Mouse (Mus musculus) right cerebral cortex, adult 2 months (tissue): ENCODE data around the gene Adam22.
"Not testable (repeated sequence)": the region's sequence is repeated elsewhere in the genome, so short reads cannot be mapped to it uniquely, and the experiment has no call there.

Experiments
- DNase-seq, 2 experiments: peaks; one replicate each; pipeline ENCODE4 v3.0.0; 2021 to 2022; ENCODE audit warnings: low spot score in 2 of 2

The Adam22 gene

DNA sequence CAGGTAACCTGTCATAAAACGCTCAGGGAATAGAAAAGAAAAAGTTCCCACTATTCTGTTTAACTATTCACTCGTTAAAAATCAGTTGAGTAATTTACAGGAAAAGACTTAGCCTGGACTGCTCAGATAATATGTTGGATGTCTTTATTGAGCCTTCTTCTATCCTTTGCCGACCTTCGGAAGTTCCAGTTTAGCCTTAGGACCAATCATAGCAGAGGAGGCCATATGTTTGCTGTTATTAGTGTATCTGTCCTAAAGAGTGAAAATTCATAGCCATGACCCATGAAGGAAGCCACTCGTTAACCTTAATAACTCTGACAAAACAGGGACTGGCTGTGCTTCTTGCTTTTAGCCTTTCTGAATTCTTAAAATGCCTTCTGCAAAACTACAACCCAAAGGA is 41.3 kb downstream of the Adam22 start:
- no peak for DNase-seq

DNA sequence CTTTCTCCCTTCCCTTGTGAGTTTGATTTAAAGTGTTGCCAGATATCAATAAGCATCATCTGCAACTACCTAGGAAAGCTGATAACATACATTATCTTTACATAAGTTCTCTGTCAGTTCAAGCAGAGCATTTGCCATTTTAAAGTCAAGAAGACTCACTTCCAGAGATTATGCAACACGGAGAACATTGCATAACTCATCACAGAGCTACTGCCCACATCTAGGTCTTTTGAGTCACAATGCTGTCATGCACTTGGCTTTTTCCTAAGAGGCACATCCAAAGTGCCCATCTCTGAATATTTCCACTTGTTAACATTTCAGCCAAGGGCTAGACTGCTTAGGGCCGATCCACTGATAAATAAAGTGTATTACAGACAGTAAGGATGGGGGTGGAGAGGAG is 55.6 kb downstream of the Adam22 start:
- DNase-seq: peak in 1 of 2 experiments; percentile 32

DNA sequence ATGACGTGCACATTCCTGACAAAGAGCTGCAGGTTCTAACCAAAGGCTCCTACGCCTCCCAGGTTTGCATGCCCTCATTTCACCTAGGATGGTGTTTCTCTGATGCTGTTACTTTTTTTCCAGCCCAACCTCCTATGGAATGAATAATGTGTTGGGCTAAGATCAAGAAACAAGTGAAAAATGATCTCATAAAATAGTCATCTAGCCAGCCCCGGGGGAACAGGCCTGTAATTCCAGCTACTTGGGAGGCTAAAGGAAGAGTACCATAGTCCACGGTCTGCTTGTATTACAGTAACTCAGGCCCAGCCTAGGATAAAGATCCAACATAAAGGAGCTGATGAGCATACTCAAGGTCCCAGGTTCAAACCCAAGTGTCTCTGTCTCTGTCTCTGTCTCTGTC is 57.1 kb downstream of the Adam22 start:
- DNase-seq: no peak

- DNase-seq: no peak
Observed at GRCm38 (mm10) chr5:8297719-8298419, 70.1 kb downstream of the Adam22 start.

DNA sequence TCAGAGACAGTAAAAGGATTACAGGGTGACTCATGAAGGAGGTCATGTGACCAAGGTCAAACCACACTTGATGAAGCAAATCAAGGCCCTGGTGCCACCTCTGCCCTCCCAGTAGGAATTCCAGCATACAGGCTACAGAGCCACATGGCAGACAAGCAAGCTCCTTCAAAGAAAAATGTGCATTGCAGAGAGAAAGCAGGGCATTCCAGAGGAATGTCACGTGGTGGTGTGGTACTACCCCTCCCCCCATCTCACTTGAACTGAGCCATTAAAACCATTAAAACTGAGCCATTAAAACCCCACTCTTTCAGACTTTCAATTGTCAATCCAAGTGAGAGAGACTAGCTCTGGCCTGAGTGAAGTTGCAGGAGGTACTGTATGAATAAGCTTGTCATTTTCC is 74.7 kb downstream of the Adam22 start:
- no peak for DNase-seq

DNA sequence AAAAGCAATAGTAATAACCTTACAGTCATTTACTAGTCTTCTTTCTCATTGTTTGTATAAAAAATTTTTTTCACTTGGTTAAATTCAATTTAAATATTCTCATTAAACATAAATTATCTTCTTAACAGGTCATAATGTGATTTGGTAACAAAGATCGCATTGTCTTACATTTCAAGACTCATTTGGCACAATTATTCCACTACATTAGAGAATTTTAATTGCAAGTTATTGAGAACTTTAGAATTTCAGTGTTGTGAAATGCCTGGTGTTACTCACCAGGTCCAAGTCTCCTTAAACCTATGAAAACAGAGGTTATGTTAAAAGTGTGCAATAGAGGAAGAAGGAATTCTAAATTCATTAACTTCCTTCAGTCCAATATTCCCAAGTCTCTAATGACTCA is 76.5 kb downstream of the Adam22 start:
- no peak for DNase-seq

GRCm38 (mm10) chr5:8289678-8290614 is 78.0 kb downstream of the Adam22 start:
- DNase-seq: no peak

GRCm38 (mm10) chr5:8284123-8284522 is 83.8 kb downstream of the Adam22 start:
- no peak for DNase-seq

GRCm38 (mm10) chr5:8276141-8276540 is 91.8 kb downstream of the Adam22 start:
- DNase-seq: no peak

DNA sequence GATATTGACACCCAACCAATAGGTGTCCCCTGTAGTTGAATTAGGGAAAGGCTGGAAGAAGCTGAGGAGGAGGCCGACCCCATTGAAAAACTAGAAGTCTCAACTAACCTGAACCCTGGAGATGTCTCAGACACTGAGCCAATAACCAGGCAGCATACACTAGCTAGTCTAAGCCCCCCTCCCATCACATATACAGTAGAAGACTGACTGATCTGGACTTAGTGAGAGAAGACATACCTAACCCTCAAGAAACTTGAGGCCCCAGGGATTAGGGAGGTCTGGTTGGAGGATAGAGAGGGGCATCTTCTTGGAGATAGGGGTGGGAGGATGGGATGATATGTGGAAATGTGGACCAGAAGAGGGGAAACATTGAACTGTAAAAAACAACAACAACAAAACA is 110.6 kb downstream of the Adam22 start:
- no peak for DNase-seq

- DNase-seq: no peak
Observed at GRCm38 (mm10) chr5:8256487-8256886, 111.5 kb downstream of the Adam22 start.

- DNase-seq: no peak
Observed at GRCm38 (mm10) chr5:8244696-8245095, 123.3 kb downstream of the Adam22 start.

- no peak for DNase-seq
Observed at GRCm38 (mm10) chr5:8243064-8243615, 124.8 kb downstream of the Adam22 start.

DNA sequence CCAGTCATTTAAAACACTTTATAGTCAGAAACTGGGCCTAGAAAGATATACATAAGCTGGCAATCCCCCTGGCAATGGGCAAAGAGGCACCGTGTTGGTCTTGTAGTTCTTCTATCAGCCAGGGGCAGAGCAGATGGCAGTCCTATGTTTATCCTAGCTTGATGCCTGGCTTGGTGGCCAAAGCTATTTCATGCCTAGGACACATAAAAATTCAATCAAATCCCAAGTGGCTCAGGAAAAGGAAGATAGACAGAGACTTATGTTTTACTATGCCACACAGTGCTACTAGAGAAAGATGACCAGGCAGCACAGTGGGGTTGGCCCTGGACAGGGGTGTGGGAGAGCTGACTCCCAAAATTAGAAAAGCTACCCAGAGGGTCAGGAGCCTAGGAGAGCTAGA is 125.3 kb downstream of the Adam22 start:
- DNase-seq: no peak

DNA sequence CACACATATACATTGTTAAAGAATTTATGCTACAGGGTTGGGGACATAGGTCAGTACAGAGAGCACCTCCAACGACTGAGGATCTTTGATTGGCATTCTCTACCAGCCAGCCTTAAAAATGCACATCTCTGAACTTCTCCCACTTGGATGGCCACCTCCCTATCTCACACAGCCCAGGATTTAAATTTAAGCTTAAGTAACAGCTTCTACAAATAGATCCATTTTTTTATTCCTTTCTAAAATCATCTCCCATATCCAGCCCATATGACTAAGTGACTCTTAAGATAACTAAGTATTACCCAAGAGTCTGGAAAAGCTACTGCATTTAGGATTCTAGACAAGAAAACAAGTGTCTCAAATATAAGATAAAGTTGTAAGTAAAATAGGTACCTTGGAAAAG is 140.9 kb downstream of the Adam22 start:
- DNase-seq: no peak

- no peak for DNase-seq
Observed at GRCm38 (mm10) chr5:8224321-8224705, 143.6 kb downstream of the Adam22 start.

DNA sequence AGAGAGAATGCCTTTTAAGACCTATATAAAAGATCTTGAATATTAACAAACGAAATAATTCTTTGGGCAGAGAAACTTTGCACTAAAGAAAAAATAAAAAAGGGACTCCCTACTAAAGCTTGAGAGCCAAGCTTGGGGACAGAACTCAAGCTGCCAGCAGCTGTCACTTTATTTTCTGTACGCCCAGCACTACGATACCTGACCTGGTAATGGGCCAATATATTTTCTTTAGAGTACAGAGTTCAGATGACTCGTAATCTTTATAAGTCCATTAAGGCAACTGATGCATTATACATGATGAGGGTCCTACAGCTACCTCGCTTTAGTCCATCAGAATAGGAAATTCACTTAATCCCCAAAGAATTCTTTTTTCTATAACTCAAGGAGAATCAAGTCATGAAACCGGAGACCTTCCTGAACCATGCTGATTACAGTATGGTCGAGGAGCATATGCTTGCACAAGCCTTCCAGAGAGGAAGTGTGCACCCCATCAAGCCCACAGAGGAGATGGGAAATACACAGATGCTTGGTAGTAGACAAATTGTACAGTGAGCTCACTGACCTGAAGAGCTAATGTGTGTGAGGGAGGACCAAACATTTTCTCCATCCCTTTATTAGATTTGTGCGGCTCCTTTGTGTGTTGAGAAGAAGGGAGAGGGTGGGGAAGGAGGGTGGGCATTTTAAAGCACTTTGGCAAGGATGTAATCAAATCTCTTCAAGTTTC is 144.2 kb downstream of the Adam22 start:
- DNase-seq: no peak

DNA sequence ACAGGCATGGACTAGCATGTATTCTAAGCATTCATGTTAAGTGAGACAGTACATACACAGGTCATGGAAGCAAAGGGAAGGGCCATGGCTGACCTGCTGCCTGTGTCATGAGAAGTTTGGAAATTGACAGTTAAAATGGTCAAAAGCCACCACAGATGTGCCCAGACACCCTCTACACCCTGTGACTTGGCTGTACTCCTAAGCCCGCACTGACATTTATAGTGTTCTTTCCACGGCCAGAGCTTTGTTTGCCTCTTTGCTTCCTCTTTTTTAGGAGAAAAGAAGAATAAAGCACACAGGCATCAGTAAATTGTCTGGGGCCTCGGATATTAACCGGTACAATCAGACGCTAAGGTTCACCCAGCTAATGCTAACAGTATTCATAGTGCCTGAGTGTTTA is 146.3 kb downstream of the Adam22 start:
- DNase-seq: no peak

GRCm38 (mm10) chr5:8215841-8216240 is 152.1 kb downstream of the Adam22 start:
- no peak for DNase-seq

- not testable (repeated sequence) for DNase-seq
Observed at GRCm38 (mm10) chr5:8184992-8185391, 183.0 kb downstream of the Adam22 start.

- no peak for DNase-seq
Observed at GRCm38 (mm10) chr5:8180646-8181045, 187.3 kb downstream of the Adam22 start.

- no peak for DNase-seq
Observed at GRCm38 (mm10) chr5:8178111-8178510, 189.8 kb downstream of the Adam22 start.
